Mouse (Mus musculus) retina, postnatal 1 day (tissue): ENCODE results near the gene Stk17b.
"Not testable (repeated sequence)": the region's sequence is repeated elsewhere in the genome, so short reads cannot be mapped to it uniquely, and the experiment has no call there.

Experiments used
- DNase-seq: peaks from one replicate; pipeline ENCODE4 v3.0.0-alpha.2; 2012

Gene Stk17b

DNA sequence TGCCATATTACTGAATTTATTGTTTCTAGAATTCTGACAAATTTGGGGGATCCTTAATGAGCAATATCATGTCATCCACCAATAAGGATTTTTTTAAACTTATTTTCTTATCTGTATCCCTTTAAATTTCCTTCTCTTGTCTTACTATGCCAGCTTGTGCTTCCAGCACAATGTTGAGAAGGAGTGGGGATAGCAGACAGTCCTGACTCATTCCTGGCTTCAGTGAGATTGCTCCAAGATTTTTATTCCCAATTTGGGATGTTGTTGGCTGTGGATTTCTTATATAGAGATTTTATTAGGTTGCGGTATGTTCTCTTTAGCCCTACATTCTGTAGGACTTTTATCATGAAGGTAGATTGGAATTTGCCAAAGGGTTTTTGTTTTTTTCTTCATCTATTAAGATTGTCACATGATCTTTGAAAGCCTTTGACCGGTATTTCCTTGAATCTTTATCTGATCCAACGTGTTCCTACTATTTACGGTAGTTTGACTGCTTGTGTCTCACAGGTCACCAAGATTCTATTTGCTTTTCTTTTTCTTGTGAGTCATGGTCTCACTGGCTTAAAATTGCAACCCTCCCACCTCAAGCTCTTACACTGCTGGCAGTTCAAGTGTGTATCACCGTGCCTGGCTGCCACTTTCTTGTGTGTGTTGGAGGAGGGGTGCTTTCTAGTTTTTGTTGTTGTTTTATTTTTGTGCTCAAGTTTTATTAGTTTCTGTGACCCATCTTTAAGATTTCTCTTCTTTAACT lies 64.2 kb downstream of the Stk17b start:
- no peak for DNase-seq

DNA sequence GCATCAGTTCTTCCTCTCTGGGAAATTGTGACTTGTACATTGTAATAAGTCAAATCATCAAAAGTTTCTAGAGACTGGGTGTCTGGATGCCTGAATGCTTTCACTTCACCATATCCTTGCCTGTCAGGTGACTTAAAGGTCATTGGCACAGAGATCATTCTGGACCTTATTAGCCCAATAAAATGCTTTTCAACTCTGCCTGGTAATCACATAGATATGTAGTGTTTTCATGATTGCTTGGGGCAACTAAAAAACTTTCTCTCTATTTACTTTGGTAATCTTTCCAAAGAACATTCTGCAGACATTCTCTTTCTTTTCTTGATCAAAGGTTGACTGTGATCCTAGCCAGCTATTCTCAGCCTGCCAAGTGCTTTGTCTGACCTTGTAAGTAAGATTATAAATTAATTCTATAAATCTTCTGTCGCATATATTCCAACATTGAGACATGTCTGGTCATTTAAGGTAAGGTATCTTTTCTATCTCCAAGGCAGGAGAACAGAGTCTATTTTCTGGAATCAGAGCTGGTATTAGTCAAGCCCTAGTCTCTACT lies 69.0 kb downstream of the Stk17b start:
- no peak for DNase-seq

DNA sequence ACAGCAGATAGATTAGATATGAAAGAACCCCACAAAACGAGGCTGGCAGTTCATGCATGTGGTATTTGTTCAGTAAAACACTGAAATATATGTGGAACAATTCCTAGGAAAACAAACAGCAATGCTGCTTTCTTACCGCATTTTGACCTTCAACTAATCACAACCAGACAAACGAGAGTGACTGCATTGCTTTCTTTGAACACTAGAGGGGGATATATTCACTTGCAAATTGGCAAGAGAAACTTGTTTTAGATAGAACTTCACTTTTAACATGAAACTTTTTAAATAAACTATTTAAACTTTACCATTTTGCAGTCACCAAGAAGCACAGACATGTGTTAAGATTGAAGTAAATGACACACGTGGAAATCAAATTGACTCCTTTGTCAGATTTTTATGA lies 69.6 kb downstream of the Stk17b start:
- peak; percentile 74 for DNase-seq

DNA sequence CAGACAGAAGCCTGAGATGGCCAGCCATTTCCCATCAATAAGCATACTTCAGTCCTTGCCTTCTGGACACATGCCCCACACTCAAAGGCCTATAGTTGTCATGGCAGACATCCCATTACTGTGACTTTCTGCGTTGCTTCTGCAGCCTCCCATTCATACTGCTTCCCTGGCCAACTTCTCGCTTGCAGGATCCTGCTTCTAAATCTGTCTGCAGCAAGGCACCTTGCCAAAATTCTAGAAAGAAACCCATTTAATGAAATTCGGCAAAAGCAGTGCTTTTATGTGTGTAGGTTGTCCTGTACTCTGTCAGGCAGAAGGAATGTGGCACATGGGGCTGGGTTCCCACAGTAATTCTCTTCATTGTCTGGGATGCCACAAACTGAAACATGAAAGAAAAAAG lies 71.6 kb downstream of the Stk17b start:
- not testable (repeated sequence) for DNase-seq

DNA sequence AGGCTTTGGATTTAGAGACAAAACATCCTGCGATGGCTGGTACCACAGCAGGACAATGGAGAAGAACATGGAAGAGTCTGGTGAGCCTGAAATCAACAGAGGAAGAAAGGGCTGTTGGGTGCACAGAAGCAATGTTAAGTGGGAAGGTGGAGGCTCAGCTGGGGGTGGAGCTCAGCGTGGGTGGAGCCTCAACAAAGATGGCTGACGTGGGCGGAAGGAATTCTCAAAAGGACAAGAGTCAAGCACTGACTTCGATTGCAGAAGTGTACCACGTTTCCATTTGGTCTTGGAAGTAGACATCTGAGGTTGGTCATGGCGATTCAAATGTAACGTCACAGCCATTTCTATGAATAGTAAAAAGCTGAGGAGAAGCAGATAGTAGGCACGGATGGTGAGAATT lies 74.0 kb downstream of the Stk17b start:
- DNase-seq, result no peak

DNA sequence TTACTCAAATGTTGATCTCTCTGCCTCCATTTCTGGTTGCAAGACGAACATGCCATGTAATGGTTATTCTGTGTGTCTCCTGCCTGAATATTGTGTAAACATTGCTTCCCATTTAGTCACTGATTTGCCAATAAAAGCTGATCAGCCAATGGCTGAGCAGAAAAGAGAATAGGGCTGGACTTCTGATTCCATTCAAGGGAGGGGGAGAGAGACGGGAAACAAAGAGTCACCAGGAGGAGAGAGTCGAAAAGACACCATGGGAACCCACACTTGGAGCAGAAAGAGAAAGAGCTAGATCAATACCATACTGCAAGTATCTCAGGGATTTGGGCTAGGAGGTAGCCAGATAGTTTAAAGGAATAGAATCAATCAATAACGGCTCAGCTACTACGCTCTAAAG lies 75.4 kb downstream of the Stk17b start:
- peak; percentile 5 for DNase-seq

DNA sequence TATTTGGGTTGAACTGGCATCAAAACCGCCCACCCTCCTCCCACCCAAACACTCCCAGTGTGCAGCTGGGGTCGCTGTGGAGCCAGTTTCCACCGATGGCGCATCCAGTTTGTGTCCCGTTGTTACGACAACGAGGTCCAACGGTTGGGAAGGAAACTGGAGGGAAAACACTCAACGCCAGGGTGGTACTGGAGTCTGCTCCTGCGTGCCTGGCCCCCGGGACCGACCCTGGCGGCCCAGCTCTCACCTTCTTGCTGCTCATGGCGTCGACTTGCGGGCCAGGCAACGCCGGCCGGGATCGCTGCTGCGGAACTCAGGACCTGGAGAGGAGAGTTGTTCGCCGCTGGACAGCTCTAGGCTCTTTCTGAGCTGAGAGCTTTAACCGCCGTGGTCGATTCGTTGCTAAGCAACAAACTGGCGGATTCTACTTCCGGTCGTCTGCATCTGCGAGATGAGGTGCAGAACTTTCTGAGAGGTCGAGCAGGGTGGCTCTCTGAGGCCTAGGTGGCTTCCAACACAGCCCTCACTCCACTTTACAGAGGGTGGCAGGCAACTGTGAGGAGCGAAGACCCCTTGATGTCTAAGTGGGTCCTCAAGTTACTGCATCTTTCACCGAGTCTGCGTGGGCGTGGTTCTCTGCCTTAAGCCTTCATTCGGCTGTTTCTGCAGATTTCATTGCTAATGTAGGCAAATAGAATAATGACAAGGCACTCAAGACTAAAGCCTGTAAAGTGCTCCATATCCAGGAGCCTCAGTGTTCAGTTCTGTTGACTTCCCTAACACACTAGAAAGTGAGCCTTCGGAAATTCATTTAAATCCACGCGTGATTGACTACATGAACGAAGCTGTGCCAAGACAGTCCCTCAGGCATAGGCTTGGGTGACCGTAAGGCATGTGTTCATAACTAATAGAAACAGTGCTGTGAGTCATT lies 78.3 kb downstream of the Stk17b start, which contains the start of gene Dnah7a:
Gene Dnah7a, minus strand, starts transcription at position 354 of the 931 bp plus-strand sequence.
- peak; percentile 87 for DNase-seq
